Mouse (Mus musculus) cerebellum, adult 18-20 months (tissue): ENCODE data around the gene Lrba.

Experiments used
- DNase-seq, 2 experiments: peaks; one replicate each; pipeline ENCODE4 v3.0.0; 2021

The Lrba gene

GRCm38 (mm10) chr3:86561023-86561344 lies 336.5 kb downstream of the Lrba start:
- DNase-seq: no peak

- DNase-seq: no peak
These were observed 336.9 kb downstream of the Lrba start for GRCm38 (mm10) chr3:86561396-86561795.

- DNase-seq: no peak
These were observed 342.8 kb downstream of the Lrba start for GRCm38 (mm10) chr3:86567312-86567711.

- DNase-seq: no peak
These were observed 347.0 kb downstream of the Lrba start for GRCm38 (mm10) chr3:86571518-86571917.

GRCm38 (mm10) chr3:86572519-86573244 lies 348.2 kb downstream of the Lrba start:
- no peak for DNase-seq

- no peak for DNase-seq
These were observed 350.8 kb downstream of the Lrba start for GRCm38 (mm10) chr3:86575312-86575711.

GRCm38 (mm10) chr3:86602284-86602683 lies 377.8 kb downstream of the Lrba start:
- DNase-seq: no peak

- no peak for DNase-seq
These were observed 381.3 kb downstream of the Lrba start for GRCm38 (mm10) chr3:86605775-86606174.

GRCm38 (mm10) chr3:86627008-86627743 lies 402.7 kb downstream of the Lrba start:
- DNase-seq: no peak

GRCm38 (mm10) chr3:86629379-86629778 lies 404.9 kb downstream of the Lrba start:
- DNase-seq: no peak

GRCm38 (mm10) chr3:86635464-86635863 lies 411.0 kb downstream of the Lrba start:
- DNase-seq: no peak

- no peak for DNase-seq
These were observed 411.5 kb downstream of the Lrba start for GRCm38 (mm10) chr3:86635940-86636339.

GRCm38 (mm10) chr3:86638552-86639348 lies 414.3 kb downstream of the Lrba start:
- no peak for DNase-seq

GRCm38 (mm10) chr3:86641393-86641792 lies 416.9 kb downstream of the Lrba start:
- DNase-seq: no peak

GRCm38 (mm10) chr3:86641796-86642195 lies 417.3 kb downstream of the Lrba start:
- no peak for DNase-seq

GRCm38 (mm10) chr3:86646771-86647170 lies 422.3 kb downstream of the Lrba start:
- DNase-seq: no peak

- DNase-seq: no peak
These were observed 426.5 kb downstream of the Lrba start for GRCm38 (mm10) chr3:86651006-86651405.

GRCm38 (mm10) chr3:86659326-86659725 lies 434.8 kb downstream of the Lrba start:
- DNase-seq: no peak

GRCm38 (mm10) chr3:86664399-86664798 lies 439.9 kb downstream of the Lrba start:
- no peak for DNase-seq

GRCm38 (mm10) chr3:86668146-86668545 lies 443.7 kb downstream of the Lrba start:
- no peak for DNase-seq

GRCm38 (mm10) chr3:86677573-86678155 lies 453.2 kb downstream of the Lrba start:
- no peak for DNase-seq

- peak in 1 of 2 experiments; percentile 12 for DNase-seq
These were observed 463.2 kb downstream of the Lrba start for GRCm38 (mm10) chr3:86687571-86688209.

GRCm38 (mm10) chr3:86688438-86688837 lies 464.0 kb downstream of the Lrba start:
- no peak for DNase-seq
